In the genomic region with DNA sequence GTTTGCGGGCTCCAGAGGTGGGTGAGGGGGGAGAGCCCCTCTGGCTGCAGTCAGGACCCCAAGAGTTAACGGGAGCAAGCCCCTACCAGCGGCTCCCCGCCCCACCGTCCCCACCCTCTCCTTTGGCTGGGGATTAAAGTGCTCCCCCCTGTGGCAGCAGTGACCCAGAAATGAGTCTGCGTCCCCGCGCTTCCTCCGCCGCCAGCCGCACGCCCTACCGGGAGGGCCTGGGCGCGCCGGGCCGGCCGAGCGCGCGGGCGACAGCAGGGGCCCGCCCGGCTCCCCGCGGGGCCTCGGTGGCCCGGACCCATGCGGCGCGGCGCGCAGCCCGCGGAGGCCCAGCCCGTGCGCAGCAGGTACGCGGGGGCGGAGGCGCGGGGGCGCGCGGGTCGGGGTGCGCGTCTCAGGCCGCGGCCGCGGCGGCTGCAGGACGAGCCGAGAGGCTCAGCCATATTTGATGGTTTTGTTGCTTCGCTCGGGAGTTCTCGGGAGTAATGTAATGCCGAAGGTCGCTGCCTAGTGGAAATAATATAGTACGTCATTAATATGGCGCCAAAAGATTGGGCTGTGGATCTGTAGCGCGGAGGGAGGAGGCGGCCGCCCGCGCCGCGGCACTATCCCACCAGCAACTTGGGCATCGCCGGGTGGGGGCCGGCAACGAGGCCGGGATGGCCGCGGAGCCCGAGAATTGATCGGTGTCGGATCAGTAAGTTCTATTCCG, we compare ENCODE assay signal across 8 mouse cellular contexts. TPM values are rescaled to one million over a fixed set of nuclear protein-coding genes. Genes with fewer than 3 reads are reported as not detected.
DNase-seq lines count a peak whose midpoint lies in the region; ATAC-seq and TF ChIP-seq lines count a peak whose summit lies in the region.

No protein-coding gene starts in this region.

- no peak for TF ChIP-seq CTCF in E14TG2a.4 (conservative IDR thresholded peaks at IDR 0.05; ENCODE audit: low read length)

- H3K4me2 ChIP-seq in forebrain, embryonic 14.5 days (ENCODE audit: low read length), result peak overlapping the region; percentile 87
- H3K4me2 ChIP-seq in neural tube, embryonic 15.5 days, result peak overlapping the region; percentile 92

- intact Hi-C loops in heart, postnatal 14 days (cut with DNase I), result loop anchor here (5.0 kb wide), 3 partner anchors 156 to 381 kb away; no protein-coding TSS in a partner anchor

- H3K27ac ChIP-seq in forebrain, embryonic 14.5 days (ENCODE audit: low read depth, low read length), result peak overlapping the region; percentile 98
- peak overlapping the region; percentile 96 for H3K27ac ChIP-seq in neural tube, embryonic 15.5 days (replicated peaks)

- H3K36me3 ChIP-seq in E14TG2a.4 (ENCODE audit: insufficient read depth, low read length), result peaks cover 68% of the 10 kb centered on the region
- no peaks in the 10 kb centered on the region for H3K36me3 ChIP-seq in forebrain, embryonic 14.5 days (ENCODE audit: control insufficient read depth, insufficient read depth, low read length)
- H3K36me3 ChIP-seq in neural tube, embryonic 15.5 days, result no peaks in the 10 kb centered on the region

- peak overlapping the region; percentile 96 for H3K9ac ChIP-seq in forebrain, embryonic 14.5 days (ENCODE audit: low read length)
- peak overlapping the region; percentile 90 for H3K9ac ChIP-seq in neural tube, embryonic 15.5 days (replicated peaks)

- peak; percentile 89 for DNase-seq in forebrain, embryonic 14.5 days (ENCODE audit: low spot score)
- DNase-seq in heart, postnatal 14 days, result peak; percentile 88
- peak; percentile 79 for DNase-seq in layer of hippocampus, adult 11-12 months (ENCODE audit: low spot score)
- DNase-seq in lung, adult 18-20 months, result peak; percentile 82
- DNase-seq in testis, postnatal 10 days (ENCODE audit: low spot score), result peak; percentile 87

- under 1% methylated on average over 70 of the region's 81 CpGs for WGBS in forebrain, embryonic 14.5 days
- under 1% methylated on average over 81 of the region's 81 CpGs for WGBS in neural tube, embryonic 15.5 days

- peak overlapping the region; percentile 86 for H3K4me3 ChIP-seq in E14TG2a.4 (replicated peaks; ENCODE audit: low read length)
- H3K4me3 ChIP-seq in forebrain, embryonic 14.5 days (ENCODE audit: low read depth, low read length), result peak overlapping the region; percentile 76
- H3K4me3 ChIP-seq in neural tube, embryonic 15.5 days (replicated peaks), result peak overlapping the region; percentile 82

- peak; percentile 50 for ATAC-seq in cerebellum, adult (ENCODE audit: insufficient number of reproducible peaks, low FRiP score, low TSS enrichment)
- peak; percentile 62 for ATAC-seq in forebrain, embryonic 14.5 days
- peak; percentile 54 for ATAC-seq in neural tube, embryonic 15.5 days (ENCODE audit: low FRiP score)

- no peaks in the 10 kb centered on the region for H3K27me3 ChIP-seq in E14TG2a.4 (ENCODE audit: insufficient read depth, low read length)
- H3K27me3 ChIP-seq in forebrain, embryonic 14.5 days (replicated peaks; ENCODE audit: control insufficient read depth, insufficient read depth, low read length), result no peaks in the 10 kb centered on the region
- no peaks in the 10 kb centered on the region for H3K27me3 ChIP-seq in neural tube, embryonic 15.5 days (replicated peaks)

- peaks cover 70% of the 10 kb centered on the region for H3K4me1 ChIP-seq in E14TG2a.4 (replicated peaks; ENCODE audit: low read depth, low read length)
- H3K4me1 ChIP-seq in forebrain, embryonic 14.5 days (ENCODE audit: control insufficient read depth, insufficient read depth, low read length), result peaks cover 3% of the 10 kb centered on the region; the same call in 1 of the 2 replicates
- peaks cover 9% of the 10 kb centered on the region for H3K4me1 ChIP-seq in neural tube, embryonic 15.5 days

- no peaks in the 10 kb centered on the region for H3K9me3 ChIP-seq in E14TG2a.4 (ENCODE audit: low read length)
- H3K9me3 ChIP-seq in forebrain, embryonic 14.5 days (replicated peaks; ENCODE audit: control insufficient read depth, low read length), result no peaks in the 10 kb centered on the region
- no peaks in the 10 kb centered on the region for H3K9me3 ChIP-seq in neural tube, embryonic 15.5 days (replicated peaks)

RNA-seq across cellular contexts. Expression of a gene that starts 7.8 kb away (rescaled TPM):
- polyA plus RNA-seq in forebrain, embryonic 14.5 days (2014; fragmentation: Nextera tagmentation; extraction: Ambion mirVana), result 11.9 and 14.5 TPM in 2 replicates
- total RNA-seq in heart, postnatal 14 days (2021), result 10 to 100 TPM; 28.1 to 28.6 TPM
- 15.2 and 15.6 TPM in 2 replicates for polyA plus RNA-seq in neural tube, embryonic 15.5 days (2015; fragmentation: Nextera tagmentation; extraction: Ambion mirVana)

Comparison
In these comparisons a context has a peak if more than half of its experiments do, and no peak if none do; other contexts are left out.
1. Peak in every context shown above with its lines: DNase-seq, ATAC-seq, H3K4me3 ChIP-seq and H3K27ac ChIP-seq.